ENCODE assay signal across 8 mouse cellular contexts in the genomic region with DNA sequence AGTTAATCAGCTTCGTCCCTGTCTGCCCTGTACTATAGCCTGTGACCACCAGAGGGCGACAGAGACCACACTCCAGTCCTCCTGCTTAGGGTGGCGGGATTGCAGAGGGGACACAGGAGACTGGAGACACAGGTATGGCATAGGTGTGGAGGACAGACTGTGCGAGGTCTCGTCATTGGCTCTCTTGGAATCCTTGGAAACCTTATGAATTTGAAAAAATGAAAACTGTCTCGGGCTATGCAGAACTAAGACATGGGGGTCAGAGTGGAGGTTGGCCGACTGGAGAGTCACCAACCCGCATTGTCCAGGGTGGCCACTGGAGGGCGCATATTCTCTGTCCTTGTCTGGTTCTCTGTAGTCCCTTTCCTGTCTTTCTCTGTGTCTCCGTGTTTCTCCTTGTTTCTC. TPM values are rescaled to one million over a fixed set of nuclear protein-coding genes. Genes with fewer than 3 reads are reported as not detected.
DNase-seq lines count a peak whose midpoint lies in the region; ATAC-seq and TF ChIP-seq lines count a peak whose summit lies in the region.

No protein-coding gene starts in this region.

- DNase-seq in brain, adult 2 months (ENCODE audit: low read depth, low spot score) = peak; percentile 94
- peak; percentile 85 for DNase-seq in liver
- DNase-seq in spleen, postnatal 36 days (ENCODE audit: low spot score in 2 of 2) = peak; percentile 61 to 67

- no peak overlapping the region for H3K9ac ChIP-seq in heart, embryonic 11.5 days (ENCODE audit: low read depth, low read length)
- no peak overlapping the region for H3K9ac ChIP-seq in kidney, embryonic 15.5 days

- WGBS in heart, embryonic 11.5 days (ENCODE audit: insufficient replicate concordance) = under 1% methylated on average over 10 of the region's 10 CpGs
- WGBS in kidney, embryonic 15.5 days = under 1% methylated on average over 10 of the region's 10 CpGs

- ATAC-seq in heart, embryonic 11.5 days (replicated peaks; ENCODE audit: insufficient number of reproducible peaks, low FRiP score, low TSS enrichment) = 0 out of 2 replicates have a peak, but pooled peaks have one; percentile 5
- peak; percentile 37 for ATAC-seq in kidney, embryonic 15.5 days (replicated peaks; ENCODE audit: low FRiP score)
- ATAC-seq in monocyte, adult 5-6 weeks (replicated peaks; ENCODE audit: insufficient number of reproducible peaks, low FRiP score, low TSS enrichment, poor library complexity, severe bottlenecking) = peak; percentile 60

- H3K9me3 ChIP-seq in heart, embryonic 11.5 days (replicated peaks; ENCODE audit: control insufficient read depth, low read length) = no peaks in the 10 kb centered on the region
- no peaks in the 10 kb centered on the region for H3K9me3 ChIP-seq in kidney, embryonic 15.5 days (replicated peaks)

- no peak overlapping the region for H3K27ac ChIP-seq in embryonic fibroblast, embryonic 13.5 days (ENCODE audit: insufficient read depth, low read length)
- H3K27ac ChIP-seq in heart, embryonic 11.5 days (ENCODE audit: low read depth, low read length) = no peak overlapping the region
- H3K27ac ChIP-seq in kidney, embryonic 15.5 days = no peak overlapping the region

- no peaks in the 10 kb centered on the region for H3K79me2 ChIP-seq in C2C12 (ENCODE audit: control insufficient read depth, insufficient read depth)

- H3K79me3 ChIP-seq in C2C12 (ENCODE audit: low read depth) = no peaks in the 10 kb centered on the region

- no peak overlapping the region for H3K4me3 ChIP-seq in C2C12 (ENCODE audit: insufficient read depth, poor library complexity, severe bottlenecking)
- no peak overlapping the region; the same call in 1 of the 2 replicates for H3K4me3 ChIP-seq in embryonic fibroblast, embryonic 13.5 days (ENCODE audit: insufficient read depth, low read length)
- H3K4me3 ChIP-seq in heart, embryonic 11.5 days (ENCODE audit: low read depth, low read length) = peak overlapping the region; percentile 18; the same call in 1 of the 2 replicates
- peak overlapping the region; percentile 27 for H3K4me3 ChIP-seq in kidney, embryonic 15.5 days (replicated peaks)

- H3K4me1 ChIP-seq in embryonic fibroblast, embryonic 13.5 days (ENCODE audit: control insufficient read depth, insufficient read depth, low read length) = 0 out of 2 replicates have a peak, but pooled peaks cover 3% of the 10 kb centered on the region
- peaks cover 22% of the 10 kb centered on the region for H3K4me1 ChIP-seq in heart, embryonic 11.5 days (ENCODE audit: control insufficient read depth, insufficient read depth, low read length)
- H3K4me1 ChIP-seq in kidney, embryonic 15.5 days = peaks cover 42% of the 10 kb centered on the region

- TF ChIP-seq CTCF in C2C12 (IDR thresholded peaks at IDR 0.05; ENCODE audit: control insufficient read depth, insufficient read depth, insufficient read length) = peak; percentile 76
- peak; percentile 98 for TF ChIP-seq CTCF in embryonic fibroblast, embryonic 13.5 days (IDR thresholded peaks at IDR 0.05; ENCODE audit: borderline replicate concordance, insufficient read depth, low read length)

- H3K27me3 ChIP-seq in C2C12 (ENCODE audit: control insufficient read depth, insufficient read depth, insufficient read length) = no peaks in the 10 kb centered on the region
- H3K27me3 ChIP-seq in heart, embryonic 11.5 days (ENCODE audit: control insufficient read depth, insufficient read depth, low read length) = peaks cover 25% of the 10 kb centered on the region
- H3K27me3 ChIP-seq in kidney, embryonic 15.5 days = peaks cover 32% of the 10 kb centered on the region

- H3K36me3 ChIP-seq in C2C12 (ENCODE audit: control insufficient read depth, insufficient read depth) = no peaks in the 10 kb centered on the region
- H3K36me3 ChIP-seq in heart, embryonic 11.5 days (ENCODE audit: control insufficient read depth, insufficient read depth, low read length) = no peaks in the 10 kb centered on the region
- H3K36me3 ChIP-seq in kidney, embryonic 15.5 days = no peaks in the 10 kb centered on the region

- TF ChIP-seq POLR2A in embryonic fibroblast, embryonic 13.5 days (IDR thresholded peaks at IDR 0.05; ENCODE audit: low read depth, low read length) = no peak

- no peak overlapping the region for H3ac ChIP-seq in C2C12 (ENCODE audit: control insufficient read depth, insufficient read length, low read depth)

- peak overlapping the region; percentile 56 for H3K4me2 ChIP-seq in heart, embryonic 11.5 days
- peak overlapping the region; percentile 60 for H3K4me2 ChIP-seq in kidney, embryonic 15.5 days

TF ChIP-seq in C2C12, 6 proteins besides CTCF, POLR2A, EP300 and RAD21:
- TF ChIP-seq MYOG (IDR thresholded peaks at IDR 0.05; ENCODE audit: control insufficient read depth, extremely low read depth, insufficient read length) = no peak
- TF ChIP-seq MYOD1 (IDR thresholded peaks at IDR 0.05; ENCODE audit: control insufficient read depth, insufficient read length, low read depth) = no peak
- TF ChIP-seq CEBPB (IDR thresholded peaks at IDR 0.05; ENCODE audit: low read depth) = no peak
- TF ChIP-seq USF1 (IDR thresholded peaks at IDR 0.05; ENCODE audit: low read depth) = no peak
- TF ChIP-seq FOSL1 (IDR thresholded peaks at IDR 0.05; ENCODE audit: insufficient read depth, low read length, poor library complexity, severe bottlenecking) = no peak
- no peak for TF ChIP-seq MAX (IDR thresholded peaks at IDR 0.05)
TF ChIP-seq in C2C12: peak in this region for 0.

RNA-seq across cellular contexts. Expression of gene Fam92b, which starts 1.8 kb away (rescaled TPM):
- not detected for polyA plus RNA-seq in C2C12 (2012; fragmentation: generic; extraction: Trizol)
- polyA plus RNA-seq in embryonic fibroblast, embryonic 13.5 days (2011; ENCODE audit: insufficient read length, low read depth, missing spikeins) = not detected in 2 replicates
- polyA plus RNA-seq in heart, embryonic 11.5 days (2014; fragmentation: Nextera tagmentation; extraction: Ambion mirVana) = 0.41 TPM in 1 of 2 replicates, not detected in the other
- 0.13 TPM in 1 of 2 replicates, not detected in the other for polyA plus RNA-seq in kidney, embryonic 15.5 days (2015; fragmentation: Nextera tagmentation; extraction: Ambion mirVana)
- total RNA-seq in monocyte, adult 5-6 weeks (2017) = not detected in 3 replicates

RNA-seq across cellular contexts. Expression of gene Gse1, which starts 49.2 kb away (rescaled TPM):
- 15.6 TPM for polyA plus RNA-seq in C2C12 (2012; fragmentation: generic; extraction: Trizol)
- 13.4 and 15.8 TPM in 2 replicates for polyA plus RNA-seq in embryonic fibroblast, embryonic 13.5 days (2011; ENCODE audit: insufficient read length, low read depth, missing spikeins)
- 12.8 and 12.9 TPM in 2 replicates for polyA plus RNA-seq in heart, embryonic 11.5 days (2014; fragmentation: Nextera tagmentation; extraction: Ambion mirVana)
- polyA plus RNA-seq in kidney, embryonic 15.5 days (2015; fragmentation: Nextera tagmentation; extraction: Ambion mirVana) = 8.3 and 10.0 TPM in 2 replicates
- total RNA-seq in monocyte, adult 5-6 weeks (2017) = 9.9 to 23.3 TPM (median 10.5 TPM) in 3 replicates

Comparison
In these comparisons a context has a peak if more than half of its experiments do, and no peak if none do; other contexts are left out.
1. H3K4me3 ChIP-seq: peak in heart, embryonic 11.5 days (single experiment) and kidney, embryonic 15.5 days (single experiment); none in C2C12 (single experiment) and embryonic fibroblast, embryonic 13.5 days (single experiment).
2. ATAC-seq: peak in every context shown above with its lines; median percentile 60 in monocyte, adult 5-6 weeks; 37 in kidney, embryonic 15.5 days; 5 in heart, embryonic 11.5 days.
3. Peak in every context shown above with its lines, with median percentiles within 50 percentile points of each other: DNase-seq.